In genomic region chr14:121656912-121657311, GRCm38 (mm10) we compare ENCODE assay signal across 21 mouse cellular contexts.
"Had no signal": no experiment of that assay in that cellular context is flagged by ENCODE, and none has a peak within 500 bp of the region (broad histone marks: within the 10 kb centered on the region; RNA-seq: fewer than 3 reads in every experiment).

No protein-coding gene starts in this region.

- ATAC-seq: forebrain, postnatal 0 days; hindbrain, embryonic 16.5 days; intestine, embryonic 16.5 days; liver, embryonic 12.5 days had no signal

- H3K9ac ChIP-seq: forebrain, postnatal 0 days; heart, embryonic 13.5 days; heart, embryonic 15.5 days; hindbrain, embryonic 13.5 days; kidney, embryonic 15.5 days; limb, embryonic 13.5 days; limb, embryonic 15.5 days; liver, embryonic 12.5 days; liver, embryonic 14.5 days had no signal

- H3K9me3 ChIP-seq: heart, embryonic 13.5 days; heart, embryonic 15.5 days; hindbrain, embryonic 13.5 days; kidney, embryonic 15.5 days; limb, embryonic 13.5 days; limb, embryonic 15.5 days; liver, embryonic 12.5 days had no signal

- H3K27ac ChIP-seq: heart, embryonic 13.5 days; heart, embryonic 15.5 days; hindbrain, embryonic 13.5 days; kidney, embryonic 15.5 days; kidney, postnatal 0 days; limb, embryonic 13.5 days; limb, embryonic 15.5 days; liver, embryonic 12.5 days; liver, embryonic 14.5 days had no signal

- H3K36me3 ChIP-seq: heart, embryonic 15.5 days; hindbrain, embryonic 13.5 days; limb, embryonic 13.5 days; liver, embryonic 12.5 days had no signal

- DNase-seq: forebrain, postnatal 0 days; gastrocnemius, postnatal 14 days; gastrocnemius, postnatal 36 days; heart, postnatal 14 days; heart, postnatal 36 days; kidney, adult 11 months; kidney, postnatal 14 days; layer of hippocampus, adult 9-11 months; left cerebral cortex, postnatal 4 days had no signal

- H3K4me2 ChIP-seq: heart, embryonic 11.5 days; heart, embryonic 13.5 days; heart, embryonic 15.5 days; hindbrain, embryonic 13.5 days; kidney, embryonic 15.5 days; limb, embryonic 13.5 days; limb, embryonic 15.5 days; liver, embryonic 12.5 days had no signal

- H3K27me3 ChIP-seq: heart, embryonic 13.5 days; heart, embryonic 15.5 days; hindbrain, embryonic 13.5 days; limb, embryonic 15.5 days; liver, embryonic 12.5 days had no signal

- H3K4me3 ChIP-seq: heart, embryonic 13.5 days; heart, embryonic 15.5 days; hindbrain, embryonic 13.5 days; kidney, embryonic 15.5 days; limb, embryonic 13.5 days; limb, embryonic 15.5 days; liver, embryonic 12.5 days had no signal
